Mouse (Mus musculus) thymus, adult 2 months (tissue): ENCODE results near the gene Lag3. TPM values are rescaled to one million over a fixed set of nuclear protein-coding genes. Genes with fewer than 3 reads are reported as not detected.
A peak's percentile ranks its signal among the peaks of the same experiment; 100 is the strongest.

Experiments used
- DNase-seq: peaks from one replicate; pipeline ENCODE4 v3.0.0; 2021
- H3K27ac ChIP-seq: fragments of 200-500 bp; 2 replicates; pipeline ENCODE4 v1.5.1; 2012; ENCODE audit warnings: low read length, control low read depth; ENCODE audit not compliant: control insufficient read depth, insufficient read depth
- H3K27me3 ChIP-seq: fragments of 200-500 bp; 2 replicates; pipeline ENCODE4 v1.6.1; 2012; ENCODE audit warnings: mild to moderate bottlenecking, low read length, moderate library complexity, mixed read lengths; ENCODE audit not compliant: control insufficient read depth, insufficient read depth
- H3K36me3 ChIP-seq: fragments of 200-500 bp; 2 replicates; pipeline ENCODE4 v1.6.1; 2012; ENCODE audit warnings: mild to moderate bottlenecking, low read length, moderate library complexity; ENCODE audit not compliant: control insufficient read depth, insufficient read depth
- H3K4me1 ChIP-seq: fragments of 200-500 bp; replicated peaks from 2 replicates; pipeline ENCODE4 v1.6.1; 2012; ENCODE audit warnings: low read length; ENCODE audit not compliant: control insufficient read depth, insufficient read depth
- H3K4me3 ChIP-seq: fragments of 200-500 bp; 2 replicates; pipeline ENCODE4 v1.5.1; 2012; ENCODE audit warnings: mild to moderate bottlenecking, low read length, control low read depth, moderate library complexity; ENCODE audit not compliant: control insufficient read depth, insufficient read depth
- CTCF ChIP-seq: fragments of 200-500 bp; IDR thresholded peaks from 2 replicates; pipeline ENCODE4 v1.5.1; 2012; ENCODE audit warnings: mild to moderate bottlenecking, control low read depth, low read length, moderate library complexity, borderline replicate concordance; ENCODE audit not compliant: control insufficient read depth, poor library complexity, insufficient read depth; ENCODE audit errors: extremely low read depth
- POLR2A ChIP-seq: fragments of 200-500 bp; IDR thresholded peaks from 2 replicates; pipeline ENCODE4 v1.6.1; 2012; ENCODE audit warnings: mild to moderate bottlenecking, low read length, control low read depth, moderate library complexity; ENCODE audit not compliant: control insufficient read depth, poor library complexity, insufficient read depth; ENCODE audit errors: extremely low read depth
- WGBS: fragments of 180-500 bp; shearing (Covaris S2); methylation state at CpG from one replicate; pipeline ENCODE4 v1.1.7; 2018; 5-methylcytosine and 5-hydroxymethylcytosine counted together
- polyA plus RNA-seq: library from polyadenylated mRNA; depleted of rRNA; stranded (reverse); fragments of >200 nt; gene quantifications from 2 replicates; pipeline ENCODE4 v1.2.3, GENCODE M21; 2012

Lag3 gene
- polyA plus RNA-seq, 1 experiment: 30.1 TPM

GRCm38 (mm10) chr6:124921539-124921938, 10.0 kb upstream of the Lag3 start:
- no peak for DNase-seq
- TF ChIP-seq POLR2A (no peak), CTCF (no peak)
- Histone ChIP-seq H3K36me3 (no peaks in the 10 kb centered on the region), H3K4me3 (no peak overlapping the region), H3K27ac (no peak overlapping the region), H3K27me3 (no peaks in the 10 kb centered on the region), H3K4me1 (peaks cover 27% of the 10 kb centered on the region)
- WGBS: 35% methylated on average over 4 of the region's 4 CpGs

GRCm38 (mm10) chr6:124920318-124921085, 9.0 kb upstream of the Lag3 start:
- Histone ChIP-seq H3K4me3 (no peak overlapping the region), H3K36me3 (no peaks in the 10 kb centered on the region), H3K27ac (no peak overlapping the region), H3K4me1 (peaks cover 37% of the 10 kb centered on the region), H3K27me3 (no peaks in the 10 kb centered on the region)
- WGBS: 50% methylated on average over 9 of the region's 9 CpGs
- TF ChIP-seq POLR2A (no peak), CTCF (no peak)
- DNase-seq: no peak

- Histone ChIP-seq H3K36me3 (peaks cover under 1% of the 10 kb centered on the region), H3K27me3 (no peaks in the 10 kb centered on the region), H3K4me3 (peak within 1 kb of the TSS; percentile 36), H3K4me1 (peaks cover 43% of the 10 kb centered on the region), H3K27ac (peak within 1 kb of the TSS; percentile 26; the same call in 1 of the 2 replicates)
- DNase-seq: peak; percentile 67
- 27% methylated on average over 13 of the region's 13 CpGs for WGBS
- 0 out of 2 replicates have a peak, but pooled peaks have one; percentile 33 for TF ChIP-seq POLR2A
- no peak for TF ChIP-seq CTCF
These were observed 8.3 kb upstream of the Lag3 start, which contains the start of gene Ptms for GRCm38 (mm10) chr6:124919695-124920317. Gene Ptms (minus strand): TSS chr6:124920103.

- Histone ChIP-seq H3K27ac (no peak overlapping the region), H3K4me1 (peaks cover 43% of the 10 kb centered on the region), H3K36me3 (peaks cover 8% of the 10 kb centered on the region), H3K4me3 (peak overlapping the region; percentile 36), H3K27me3 (no peaks in the 10 kb centered on the region)
- WGBS: 45% methylated on average over 13 of the region's 14 CpGs
- DNase-seq: no peak
- TF ChIP-seq CTCF: no peak
- TF ChIP-seq POLR2A: no peak
These were observed 7.6 kb upstream of the Lag3 start for GRCm38 (mm10) chr6:124918890-124919627.

GRCm38 (mm10) chr6:124918331-124918690, 6.8 kb upstream of the Lag3 start:
- Histone ChIP-seq H3K36me3 (peaks cover 12% of the 10 kb centered on the region), H3K27ac (no peak overlapping the region; the same call in 1 of the 2 replicates), H3K4me1 (peaks cover 44% of the 10 kb centered on the region), H3K4me3 (peak overlapping the region; percentile 62), H3K27me3 (no peaks in the 10 kb centered on the region)
- TF ChIP-seq POLR2A: no peak
- TF ChIP-seq CTCF: no peak
- whole genome bisulfite sequencing: 56% methylated on average over 7 of the region's 7 CpGs
- DNase-seq: no peak

GRCm38 (mm10) chr6:124917518-124918330, 6.2 kb upstream of the Lag3 start:
- 1% methylated on average over 85 of the region's 89 CpGs for WGBS
- DNase-seq: peak; percentile 81
- Histone ChIP-seq H3K4me1 (peaks cover 48% of the 10 kb centered on the region), H3K27me3 (no peaks in the 10 kb centered on the region), H3K36me3 (peaks cover 12% of the 10 kb centered on the region), H3K27ac (no peak overlapping the region; the same call in 1 of the 2 replicates), H3K4me3 (peak overlapping the region; percentile 62)
- TF ChIP-seq POLR2A: peak; percentile 70; the same call in 1 of the 2 replicates
- no peak for TF ChIP-seq CTCF
